Mouse (Mus musculus) gastrocnemius, postnatal 25 days (tissue): ENCODE measurements around the gene Hacl1. TPM values are rescaled to one million over a fixed set of nuclear protein-coding genes. Genes with fewer than 3 reads are reported as not detected.
"Not testable (repeated sequence)": the region's sequence is repeated elsewhere in the genome, so short reads cannot be mapped to it uniquely, and the experiment has no call there.

Source experiments
- DNase-seq: peaks from one replicate; pipeline ENCODE4 v3.0.0; 2022
- total RNA-seq, 2 experiments: library from RNA; stranded (reverse); gene quantifications; 1 replicate in 1 of 2; 2 replicates in 1 of 2; pipeline ENCODE4 v1.2.3; 2021

Hacl1 gene
- total RNA-seq, 2 experiments from 2014 or later = 3.7 to 7.8 TPM

GRCm38 (mm10) chr14:31640346-31640889 lies 668 bp downstream of the Hacl1 start, which contains the start of gene Gm49387:
Gm49387 (minus strand) TSS chr14:31640878.
- DNase-seq = no peak

GRCm38 (mm10) chr14:31630677-31631076 lies 10.4 kb downstream of the Hacl1 start:
- no peak for DNase-seq

- DNase-seq = no peak
Observed at GRCm38 (mm10) chr14:31622748-31623147, 18.3 kb downstream of the Hacl1 start.

GRCm38 (mm10) chr14:31620591-31621223 lies 20.4 kb downstream of the Hacl1 start:
- no peak for DNase-seq

GRCm38 (mm10) chr14:31617997-31618396 lies 23.1 kb downstream of the Hacl1 start:
- DNase-seq = no peak

- no peak for DNase-seq
Observed at GRCm38 (mm10) chr14:31617204-31617603, 23.9 kb downstream of the Hacl1 start.

- DNase-seq = no peak
Observed at GRCm38 (mm10) chr14:31613671-31614070, 27.4 kb downstream of the Hacl1 start.

- no peak for DNase-seq
Observed at GRCm38 (mm10) chr14:31611986-31612385, 29.1 kb downstream of the Hacl1 start.

GRCm38 (mm10) chr14:31605514-31605913 lies 35.6 kb downstream of the Hacl1 start:
- DNase-seq = no peak

- DNase-seq = no peak
Observed at GRCm38 (mm10) chr14:31604916-31605315, 36.2 kb downstream of the Hacl1 start.

GRCm38 (mm10) chr14:31602616-31602979 lies 38.5 kb downstream of the Hacl1 start:
- not testable (repeated sequence) for DNase-seq

- no peak for DNase-seq
Observed at GRCm38 (mm10) chr14:31601908-31602615, 39.0 kb downstream of the Hacl1 start.

GRCm38 (mm10) chr14:31597446-31597845 lies 43.6 kb downstream of the Hacl1 start:
- no peak for DNase-seq

GRCm38 (mm10) chr14:31596408-31596807 lies 44.7 kb downstream of the Hacl1 start:
- DNase-seq = no peak

- no peak for DNase-seq
Observed at GRCm38 (mm10) chr14:31594693-31595092, 46.4 kb downstream of the Hacl1 start.

- DNase-seq = no peak
Observed at GRCm38 (mm10) chr14:31593036-31593435, 48.0 kb downstream of the Hacl1 start.

- no peak for DNase-seq
Observed at GRCm38 (mm10) chr14:31591243-31591642, 49.8 kb downstream of the Hacl1 start, which contains the start of gene Colq. Colq (minus strand) TSS chr14:31591343.

- no peak for DNase-seq
Observed at GRCm38 (mm10) chr14:31586451-31586850, 54.6 kb downstream of the Hacl1 start.

GRCm38 (mm10) chr14:31583082-31583481 lies 58.0 kb downstream of the Hacl1 start:
- no peak for DNase-seq

GRCm38 (mm10) chr14:31577966-31578735 lies 62.9 kb downstream of the Hacl1 start:
- no peak for DNase-seq

GRCm38 (mm10) chr14:31576846-31577697 lies 64.0 kb downstream of the Hacl1 start:
- no peak for DNase-seq

GRCm38 (mm10) chr14:31575866-31576265 lies 65.2 kb downstream of the Hacl1 start:
- DNase-seq = peak; percentile 38
